Mouse (Mus musculus) heart, embryonic 10.5 days (tissue): ENCODE results near the gene Fam53b. TPM values are rescaled to one million over a fixed set of nuclear protein-coding genes. Genes with fewer than 3 reads are reported as not detected.
A peak's percentile ranks its signal among the peaks of the same experiment; 100 is the strongest.

Experiments used
- DNase-seq: peaks from one replicate; pipeline ENCODE4 v3.0.0-alpha.2; 2017; ENCODE audit warnings: low spot score
- H3K27ac ChIP-seq: fragments of 300-500 bp; sonication (generic); 2 replicates; pipeline ENCODE4 v1.5.1; 2016; ENCODE audit warnings: mild to moderate bottlenecking
- H3K27me3 ChIP-seq: fragments of 300-500 bp; sonication (generic); 2 replicates; pipeline ENCODE4 v1.6.1; 2016; ENCODE audit warnings: mild to moderate bottlenecking; ENCODE audit not compliant: poor library complexity, insufficient read depth, severe bottlenecking
- H3K36me3 ChIP-seq: fragments of 300-500 bp; sonication (generic); 2 replicates; pipeline ENCODE4 v1.6.1; 2016; ENCODE audit warnings: mild to moderate bottlenecking, moderate library complexity
- H3K4me1 ChIP-seq: fragments of 300-500 bp; sonication (generic); 2 replicates; pipeline ENCODE4 v1.6.1; 2016; ENCODE audit warnings: mild to moderate bottlenecking
- H3K4me3 ChIP-seq: fragments of 300-500 bp; sonication (generic); 2 replicates; pipeline ENCODE4 v1.5.1; 2016; ENCODE audit warnings: mild to moderate bottlenecking, moderate library complexity
- H3K9me3 ChIP-seq: fragments of 300-500 bp; sonication (generic); 2 replicates; pipeline ENCODE4 v1.6.1; 2016; ENCODE audit warnings: mild to moderate bottlenecking, moderate library complexity
- WGBS: fragments of 180-500 bp; shearing (Covaris S2); methylation state at CpG from one replicate; pipeline ENCODE4 v1.1.7; 2016; 5-methylcytosine and 5-hydroxymethylcytosine counted together
- polyA plus RNA-seq: library from polyadenylated mRNA; unstranded; fragments of >200 nt; fragmentation: Nextera tagmentation; extraction: Ambion mirVana; gene quantifications from 2 replicates; pipeline ENCODE4 v1.2.1, GENCODE M21; 2016

The Fam53b gene
- polyA plus RNA-seq, 1 experiment from 2014 or later, result 17.7 TPM

DNA sequence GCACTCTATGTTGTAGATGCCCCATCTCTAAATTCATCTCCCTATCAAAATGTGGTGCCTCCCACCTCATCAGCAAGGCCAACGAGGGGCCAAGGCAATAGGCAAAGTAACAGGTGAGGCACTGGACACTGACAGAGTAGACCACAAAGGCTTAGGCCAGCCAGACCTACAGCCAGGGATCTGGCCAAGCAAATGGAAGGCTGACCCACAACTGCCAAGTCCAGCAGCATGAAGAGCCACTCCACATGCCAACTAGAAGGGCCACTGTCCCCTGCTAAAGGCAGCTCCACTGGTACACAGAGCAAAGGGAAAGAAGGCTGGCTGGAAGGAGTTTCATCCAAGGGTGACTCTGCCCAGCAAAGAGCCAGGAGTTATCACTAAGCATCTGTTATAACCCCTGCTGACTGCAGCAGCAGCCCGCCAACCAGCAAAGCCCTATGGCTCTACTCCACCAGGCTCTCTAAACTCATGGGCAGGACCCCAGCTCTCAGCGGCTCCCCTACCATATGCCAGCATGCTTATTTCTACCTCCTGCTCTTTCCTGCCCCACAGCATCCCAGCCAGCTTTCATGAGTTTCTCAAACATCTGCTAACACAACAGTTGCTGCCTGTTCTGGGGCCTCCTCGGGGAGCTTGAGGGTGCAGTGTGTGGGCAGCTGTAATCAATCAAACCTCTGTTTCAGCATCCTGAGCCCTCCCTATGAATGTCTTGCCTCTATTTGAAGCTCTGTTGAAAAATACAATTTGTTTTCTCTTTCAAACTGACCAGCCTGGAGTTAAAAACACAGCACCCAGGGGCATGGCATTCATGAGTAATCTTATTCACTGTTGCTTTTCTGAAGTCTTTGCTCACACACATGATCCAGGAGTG, 59.9 kb downstream of the Fam53b start:
- H3K9me3 ChIP-seq, result no peaks in the 10 kb centered on the region
- DNase-seq, result no peak
- H3K27ac ChIP-seq, result peak overlapping the region; percentile 24; the same call in 1 of the 2 replicates
- no peaks in the 10 kb centered on the region for H3K27me3 ChIP-seq
- whole genome bisulfite sequencing, result 58% methylated on average over 4 of the region's 4 CpGs
- H3K4me1 ChIP-seq, result peaks cover 34% of the 10 kb centered on the region
- H3K36me3 ChIP-seq, result peaks cover 36% of the 10 kb centered on the region
- no peak overlapping the region for H3K4me3 ChIP-seq

DNA sequence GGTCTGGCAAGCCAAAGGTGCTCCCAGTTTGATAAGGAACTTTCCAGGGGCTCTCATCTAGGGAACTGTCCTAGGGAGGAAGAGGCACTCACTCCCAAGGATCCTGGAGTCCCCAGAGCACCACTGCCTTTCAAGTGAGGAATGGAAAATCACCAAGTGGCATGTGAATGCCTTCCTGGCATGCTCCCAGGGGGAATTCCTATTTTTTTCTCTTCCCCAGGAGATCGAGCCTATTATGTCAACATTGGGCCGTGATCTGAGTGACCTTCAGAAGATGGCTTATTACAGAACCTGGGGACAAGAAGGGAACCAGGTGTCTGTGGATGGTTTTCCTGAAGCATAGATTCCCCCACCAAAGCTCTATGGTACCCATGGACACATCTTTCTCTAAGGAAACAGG, 62.0 kb downstream of the Fam53b start:
- H3K36me3 ChIP-seq, result peaks cover 16% of the 10 kb centered on the region
- peaks cover 45% of the 10 kb centered on the region for H3K4me1 ChIP-seq
- H3K27ac ChIP-seq, result no peak overlapping the region
- no peaks in the 10 kb centered on the region for H3K9me3 ChIP-seq
- no peak for DNase-seq
- H3K27me3 ChIP-seq, result no peaks in the 10 kb centered on the region
- 46% methylated on average over 2 of the region's 2 CpGs for WGBS
- no peak overlapping the region for H3K4me3 ChIP-seq

DNA sequence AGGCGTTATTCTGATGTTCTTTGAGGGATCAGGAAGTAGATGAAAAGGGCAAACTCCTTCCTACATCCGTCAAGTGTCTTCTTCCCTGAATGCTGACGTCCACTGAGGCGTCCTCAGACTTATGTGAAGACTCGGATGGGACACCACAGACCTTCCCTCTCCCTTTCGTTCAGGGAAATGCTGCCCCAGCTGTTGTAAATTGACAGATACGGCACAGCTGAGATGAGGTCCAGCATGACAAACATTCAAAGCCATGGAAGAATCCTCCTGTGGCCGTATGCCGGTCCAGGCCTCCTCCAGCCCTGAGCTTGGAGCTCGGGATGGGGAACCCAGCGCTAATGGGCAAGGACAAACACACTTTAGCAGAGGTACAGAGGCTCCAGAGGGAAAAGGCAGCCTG, 64.2 kb downstream of the Fam53b start:
- Histone ChIP-seq H3K27me3 (no peaks in the 10 kb centered on the region), H3K9me3 (no peaks in the 10 kb centered on the region), H3K4me3 (no peak overlapping the region), H3K4me1 (peaks cover 31% of the 10 kb centered on the region), H3K36me3 (peaks cover 14% of the 10 kb centered on the region), H3K27ac (no peak overlapping the region)
- no peak for DNase-seq
- WGBS, result 89% methylated on average over 11 of the region's 11 CpGs

GRCm38 (mm10) chr7:132748076-132748769, 65.5 kb downstream of the Fam53b start:
- 73% methylated on average over 3 of the region's 3 CpGs for WGBS
- H3K27me3 ChIP-seq, result no peaks in the 10 kb centered on the region
- H3K4me3 ChIP-seq, result no peak overlapping the region
- DNase-seq, result no peak
- H3K36me3 ChIP-seq, result peaks cover 14% of the 10 kb centered on the region
- no peaks in the 10 kb centered on the region for H3K9me3 ChIP-seq
- no peak overlapping the region for H3K27ac ChIP-seq
- peaks cover 19% of the 10 kb centered on the region; the same call in 1 of the 2 replicates for H3K4me1 ChIP-seq

- Histone ChIP-seq H3K4me1 (peaks cover 18% of the 10 kb centered on the region; the same call in 1 of the 2 replicates), H3K27me3 (no peaks in the 10 kb centered on the region), H3K4me3 (no peak overlapping the region), H3K9me3 (no peaks in the 10 kb centered on the region), H3K36me3 (peaks cover 18% of the 10 kb centered on the region), H3K27ac (no peak overlapping the region)
- no peak for DNase-seq
- WGBS, result 66% methylated on average over 6 of the region's 6 CpGs
Measured at GRCm38 (mm10) chr7:132747096-132747495, 66.6 kb downstream of the Fam53b start.

DNA sequence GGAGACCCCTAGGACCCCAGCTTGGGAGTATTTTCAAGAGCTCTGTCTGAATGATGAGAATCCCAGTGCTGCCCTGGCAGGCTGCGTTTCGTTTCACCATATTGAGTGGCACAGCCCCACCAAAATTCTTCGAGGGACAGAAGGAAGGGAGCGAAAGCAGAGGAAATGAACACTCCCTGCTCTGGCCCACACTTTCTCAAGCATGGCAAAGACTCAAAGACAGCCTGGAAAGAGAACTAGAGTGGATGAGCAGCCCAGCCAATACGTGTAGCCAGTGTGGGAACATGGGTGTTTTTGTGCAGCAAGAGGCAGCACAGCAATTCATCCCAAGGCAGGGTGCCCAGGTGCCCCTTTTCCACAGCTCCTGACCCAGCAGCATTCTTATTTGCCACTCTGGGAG, 70.8 kb downstream of the Fam53b start:
- 86% methylated on average over 5 of the region's 5 CpGs for WGBS
- 0 out of 2 replicates have a peak, but pooled peaks cover 6% of the 10 kb centered on the region for H3K36me3 ChIP-seq
- no peaks in the 10 kb centered on the region for H3K27me3 ChIP-seq

DNA sequence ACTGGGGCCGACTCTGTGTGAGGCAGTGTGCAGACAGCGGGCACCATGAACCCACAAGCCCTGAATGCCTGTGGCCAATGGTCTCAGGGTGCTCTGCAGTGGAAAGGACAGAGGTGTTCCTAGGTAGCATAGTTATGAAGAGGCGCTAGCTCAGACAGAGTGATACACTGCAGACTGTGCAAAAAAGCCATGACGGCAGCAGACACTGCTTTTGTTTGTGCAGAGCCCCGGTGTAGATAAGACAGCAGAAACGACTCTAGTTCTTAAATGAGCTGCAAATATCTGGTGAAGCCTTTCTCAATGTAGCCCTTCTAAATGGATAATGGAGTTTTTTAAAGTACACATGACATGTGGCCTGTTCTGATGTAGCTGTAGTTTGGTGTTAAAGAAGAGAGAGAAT, 73.9 kb downstream of the Fam53b start:
- 56% methylated on average over 6 of the region's 6 CpGs for WGBS
- no peaks in the 10 kb centered on the region for H3K27me3 ChIP-seq
- H3K4me1 ChIP-seq, result peaks cover 56% of the 10 kb centered on the region
- no peak for DNase-seq
- 0 out of 2 replicates have a peak overlapping the region, but pooled peaks have one; percentile 23 for H3K27ac ChIP-seq
- no peaks in the 10 kb centered on the region for H3K9me3 ChIP-seq
- 0 out of 2 replicates have a peak, but pooled peaks cover 7% of the 10 kb centered on the region for H3K36me3 ChIP-seq
- H3K4me3 ChIP-seq, result no peak overlapping the region

More for the DNA sequence above, 70.8 kb downstream of the Fam53b start:
- no peak for DNase-seq
- no peak overlapping the region for H3K4me3 ChIP-seq
- H3K4me1 ChIP-seq, result peaks cover 31% of the 10 kb centered on the region
- H3K9me3 ChIP-seq, result no peaks in the 10 kb centered on the region
- no peak overlapping the region for H3K27ac ChIP-seq

DNA sequence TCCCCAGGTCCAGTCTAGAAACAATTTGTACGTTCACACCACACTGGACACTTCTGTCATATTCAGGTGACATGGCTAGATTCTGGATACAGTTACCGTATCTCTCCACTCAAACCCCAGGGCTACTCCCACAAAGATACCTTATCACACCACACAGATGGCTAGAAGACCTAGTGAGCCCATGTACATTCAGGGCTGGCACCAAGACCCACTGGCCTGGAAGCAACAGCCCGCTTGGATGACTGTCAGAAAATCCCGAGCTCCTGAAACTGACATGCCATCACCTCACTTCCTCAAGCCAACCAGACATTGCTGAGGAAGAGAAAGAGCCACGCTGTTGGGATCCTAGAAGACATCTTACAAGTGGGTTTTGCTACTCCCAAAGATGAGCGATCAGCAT, 74.8 kb downstream of the Fam53b start:
- H3K4me3 ChIP-seq, result no peak overlapping the region
- H3K9me3 ChIP-seq, result no peaks in the 10 kb centered on the region
- WGBS, result 83% methylated on average over 6 of the region's 6 CpGs
- 0 out of 2 replicates have a peak, but pooled peaks cover 7% of the 10 kb centered on the region for H3K36me3 ChIP-seq
- no peak for DNase-seq
- peak overlapping the region; percentile 9; the same call in 1 of the 2 replicates for H3K27ac ChIP-seq
- H3K27me3 ChIP-seq, result no peaks in the 10 kb centered on the region
- H3K4me1 ChIP-seq, result peaks cover 66% of the 10 kb centered on the region

- DNase-seq, result peak; percentile 82
Measured at GRCm38 (mm10) chr7:132736099-132736862, 77.4 kb downstream of the Fam53b start.

DNA sequence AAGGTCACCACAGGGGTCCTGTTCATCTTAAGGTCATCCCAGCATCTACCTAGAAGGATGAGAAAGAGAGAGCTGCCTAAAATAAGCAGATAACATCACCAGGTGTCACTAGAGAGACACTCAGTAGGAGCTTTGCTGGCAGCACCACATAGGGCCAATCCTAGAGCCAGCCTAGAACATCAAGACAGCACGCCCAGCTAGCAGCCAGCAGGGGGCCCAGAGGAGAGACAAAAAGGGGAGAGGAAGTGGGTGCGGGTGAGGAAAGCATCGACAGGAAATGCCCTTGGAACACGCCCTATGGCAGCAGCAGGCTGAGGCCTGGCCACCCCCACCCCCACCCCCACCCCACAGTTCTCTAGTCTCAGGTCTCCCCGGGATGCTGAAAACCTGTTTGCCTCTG, 78.5 kb downstream of the Fam53b start:
- Histone ChIP-seq H3K27ac (peak overlapping the region; percentile 84), H3K4me1 (peaks cover 83% of the 10 kb centered on the region), H3K9me3 (no peaks in the 10 kb centered on the region), H3K27me3 (no peaks in the 10 kb centered on the region), H3K4me3 (no peak overlapping the region), H3K36me3 (0 out of 2 replicates have a peak, but pooled peaks cover 3% of the 10 kb centered on the region)
- WGBS, result 29% methylated on average over 5 of the region's 5 CpGs
- DNase-seq, result no peak

More at GRCm38 (mm10) chr7:132736099-132736862, 77.4 kb downstream of the Fam53b start:
- WGBS, result 54% methylated on average over 17 of the region's 17 CpGs
- Histone ChIP-seq H3K4me3 (no peak overlapping the region), H3K36me3 (0 out of 2 replicates have a peak, but pooled peaks cover 3% of the 10 kb centered on the region), H3K27me3 (no peaks in the 10 kb centered on the region), H3K4me1 (peaks cover 81% of the 10 kb centered on the region), H3K27ac (peak overlapping the region; percentile 84), H3K9me3 (no peaks in the 10 kb centered on the region)

GRCm38 (mm10) chr7:132734222-132734621, 79.5 kb downstream of the Fam53b start:
- Histone ChIP-seq H3K36me3 (0 out of 2 replicates have a peak, but pooled peaks cover 3% of the 10 kb centered on the region), H3K9me3 (no peaks in the 10 kb centered on the region), H3K27me3 (no peaks in the 10 kb centered on the region), H3K4me3 (no peak overlapping the region), H3K4me1 (peaks cover 80% of the 10 kb centered on the region), H3K27ac (peak overlapping the region; percentile 84; the same call in 1 of the 2 replicates)
- no peak for DNase-seq
- 82% methylated on average over 9 of the region's 9 CpGs for WGBS

- H3K4me3 ChIP-seq, result no peak overlapping the region
- WGBS, result 76% methylated on average over 6 of the region's 6 CpGs
- H3K4me1 ChIP-seq, result peaks cover 87% of the 10 kb centered on the region
Measured at GRCm38 (mm10) chr7:132733521-132733920, 80.2 kb downstream of the Fam53b start.

More at GRCm38 (mm10) chr7:132733521-132733920, 80.2 kb downstream of the Fam53b start:
- H3K36me3 ChIP-seq, result 0 out of 2 replicates have a peak, but pooled peaks cover 3% of the 10 kb centered on the region
- H3K27me3 ChIP-seq, result no peaks in the 10 kb centered on the region
- no peak overlapping the region for H3K27ac ChIP-seq
- DNase-seq, result no peak
- no peaks in the 10 kb centered on the region for H3K9me3 ChIP-seq
